Mouse (Mus musculus): Measurements from ENCODE around the gene Nacc1. TPM values are rescaled to one million over a fixed set of nuclear protein-coding genes. Genes with fewer than 3 reads are reported as not detected.

Gene Nacc1
- total and polyA plus RNA-seq, 3 experiments: 30.5 to 45.3 (median 31.0) TPM

GRCm38 (mm10) chr8:84704356-84704755, 16.7 kb upstream of the Nacc1 start:
- intact Hi-C loops (cut with DNase I): no loop called here

GRCm38 (mm10) chr8:84703466-84704249, 16.0 kb upstream of the Nacc1 start:
- Histone ChIP-seq H3K27me3 (ENCODE audit: control insufficient read depth, insufficient read depth, low read length) (no peaks in the 10 kb centered on the region), H3K4me1 (ENCODE audit: control insufficient read depth, insufficient read depth, low read length) (peaks cover 19% of the 10 kb centered on the region), H3K79me2 (replicated peaks; ENCODE audit: control insufficient read depth, insufficient read depth, low read length) (no peaks in the 10 kb centered on the region), H3K36me3 (ENCODE audit: control insufficient read depth, insufficient read depth, low read length) (no peaks in the 10 kb centered on the region), H3K4me3 (peak overlapping the region; percentile 56), H3K9ac (ENCODE audit: low read depth, low read length) (peak overlapping the region; percentile 77), H3K27ac (peak overlapping the region; percentile 90)
- intact Hi-C loops (cut with DNase I): no loop called here
- TF ChIP-seq EP300 (IDR thresholded peaks at IDR 0.05; ENCODE audit: insufficient read depth, low read depth, low read length): no peak
- no peak for TF ChIP-seq POLR2A (IDR thresholded peaks at IDR 0.05; ENCODE audit: insufficient read depth, low read depth, low read length)
- TF ChIP-seq CTCF (IDR thresholded peaks at IDR 0.05): no peak
- DNase-seq: peak; percentile 50 to 54
- 34% methylated on average over 38 of the region's 38 CpGs for WGBS

More at GRCm38 (mm10) chr8:84704356-84704755, 16.7 kb upstream of the Nacc1 start:
- Histone ChIP-seq H3K4me3 (peak overlapping the region; percentile 45), H3K9ac (ENCODE audit: low read depth, low read length) (peak overlapping the region; percentile 77), H3K27ac (peak overlapping the region; percentile 90), H3K79me2 (replicated peaks; ENCODE audit: control insufficient read depth, insufficient read depth, low read length) (no peaks in the 10 kb centered on the region), H3K27me3 (ENCODE audit: control insufficient read depth, insufficient read depth, low read length) (no peaks in the 10 kb centered on the region), H3K4me1 (ENCODE audit: control insufficient read depth, insufficient read depth, low read length) (peaks cover 19% of the 10 kb centered on the region), H3K36me3 (ENCODE audit: control insufficient read depth, insufficient read depth, low read length) (no peaks in the 10 kb centered on the region)
- peak; percentile 89 to 90 for DNase-seq
- 14% methylated on average over 16 of the region's 16 CpGs for WGBS
- peak; percentile 91 for TF ChIP-seq CTCF (IDR thresholded peaks at IDR 0.05)
- TF ChIP-seq EP300 (IDR thresholded peaks at IDR 0.05; ENCODE audit: insufficient read depth, low read depth, low read length): no peak
- peak; percentile 37; the same call in 1 of the 2 replicates for TF ChIP-seq POLR2A (IDR thresholded peaks at IDR 0.05; ENCODE audit: insufficient read depth, low read depth, low read length)

- H3K4me1 ChIP-seq (ENCODE audit: control insufficient read depth, insufficient read depth, low read length): peaks cover 22% of the 10 kb centered on the region
- no peaks in the 10 kb centered on the region for H3K36me3 ChIP-seq (ENCODE audit: control insufficient read depth, insufficient read depth, low read length)
Observed at GRCm38 (mm10) chr8:84702963-84703465, 15.4 kb upstream of the Nacc1 start.

GRCm38 (mm10) chr8:84702561-84702960, 14.9 kb upstream of the Nacc1 start:
- intact Hi-C loops (cut with DNase I): no loop called here
- peaks cover 22% of the 10 kb centered on the region for H3K4me1 ChIP-seq (ENCODE audit: control insufficient read depth, insufficient read depth, low read length)
- H3K36me3 ChIP-seq (ENCODE audit: control insufficient read depth, insufficient read depth, low read length): no peaks in the 10 kb centered on the region
- H3K4me3 ChIP-seq: peak overlapping the region; percentile 56
- H3K79me2 ChIP-seq (replicated peaks; ENCODE audit: control insufficient read depth, insufficient read depth, low read length): no peaks in the 10 kb centered on the region
- H3K9ac ChIP-seq (ENCODE audit: low read depth, low read length): peak overlapping the region; percentile 68
- peak overlapping the region; percentile 90 for H3K27ac ChIP-seq
- TF ChIP-seq EP300 (IDR thresholded peaks at IDR 0.05; ENCODE audit: insufficient read depth, low read depth, low read length) (no peak), CTCF (IDR thresholded peaks at IDR 0.05) (no peak), POLR2A (IDR thresholded peaks at IDR 0.05; ENCODE audit: insufficient read depth, low read depth, low read length) (no peak)
- WGBS: 58% methylated on average over 9 of the region's 9 CpGs
- DNase-seq: peak in 1 of 2 experiments; percentile 42
- H3K27me3 ChIP-seq (ENCODE audit: control insufficient read depth, insufficient read depth, low read length): no peaks in the 10 kb centered on the region

More at GRCm38 (mm10) chr8:84702963-84703465, 15.4 kb upstream of the Nacc1 start:
- DNase-seq: no peak
- TF ChIP-seq POLR2A (IDR thresholded peaks at IDR 0.05; ENCODE audit: insufficient read depth, low read depth, low read length): no peak
- no peak for TF ChIP-seq EP300 (IDR thresholded peaks at IDR 0.05; ENCODE audit: insufficient read depth, low read depth, low read length)
- TF ChIP-seq CTCF (IDR thresholded peaks at IDR 0.05): no peak
- Histone ChIP-seq H3K4me3 (peak overlapping the region; percentile 56), H3K79me2 (replicated peaks; ENCODE audit: control insufficient read depth, insufficient read depth, low read length) (no peaks in the 10 kb centered on the region), H3K9ac (ENCODE audit: low read depth, low read length) (peak overlapping the region; percentile 68), H3K27me3 (ENCODE audit: control insufficient read depth, insufficient read depth, low read length) (no peaks in the 10 kb centered on the region), H3K27ac (peak overlapping the region; percentile 90)
- WGBS: 66% methylated on average over 6 of the region's 6 CpGs
- intact Hi-C loops (cut with DNase I): no loop called here

GRCm38 (mm10) chr8:84700941-84701911, 13.6 kb upstream of the Nacc1 start, which contains the start of gene Lyl1:
Gene Lyl1 (plus strand): TSS chr8:84701457.
- intact Hi-C loops (cut with DNase I): loop anchor here (2.0 kb wide), 1 partner anchor 40 kb away; no protein-coding TSS in a partner anchor

More at GRCm38 (mm10) chr8:84700941-84701911, 13.6 kb upstream of the Nacc1 start, which contains the start of gene Lyl1:
- H3K27ac ChIP-seq: peak within 1 kb of the TSS; percentile 90
- H3K27me3 ChIP-seq (ENCODE audit: control insufficient read depth, insufficient read depth, low read length): no peaks in the 10 kb centered on the region
- H3K4me3 ChIP-seq: peak within 1 kb of the TSS; percentile 56
- H3K36me3 ChIP-seq (ENCODE audit: control insufficient read depth, insufficient read depth, low read length): no peaks in the 10 kb centered on the region
- H3K79me2 ChIP-seq (replicated peaks; ENCODE audit: control insufficient read depth, insufficient read depth, low read length): no peaks in the 10 kb centered on the region
- peaks cover 20% of the 10 kb centered on the region for H3K4me1 ChIP-seq (ENCODE audit: control insufficient read depth, insufficient read depth, low read length)
- peak within 1 kb of the TSS; percentile 68 for H3K9ac ChIP-seq (ENCODE audit: low read depth, low read length)
- TF ChIP-seq CTCF (IDR thresholded peaks at IDR 0.05): peak; percentile 60
- TF ChIP-seq EP300 (IDR thresholded peaks at IDR 0.05; ENCODE audit: insufficient read depth, low read depth, low read length): peak; percentile 99
- peak; percentile 78 for TF ChIP-seq POLR2A (IDR thresholded peaks at IDR 0.05; ENCODE audit: insufficient read depth, low read depth, low read length)
- peak; percentile 82 to 89 for DNase-seq
- 9% methylated on average over 34 of the region's 34 CpGs for WGBS
